Mouse (Mus musculus) heart, postnatal 4 days (tissue): Measurements from ENCODE around the gene Gm49369. TPM values are rescaled to one million over a fixed set of nuclear protein-coding genes. Genes with fewer than 3 reads are reported as not detected.
"Not testable (repeated sequence)": the region's sequence is repeated elsewhere in the genome, so short reads cannot be mapped to it uniquely, and the experiment has no call there.

Source experiments
- DNase-seq: peaks from one replicate; pipeline ENCODE4 v3.0.0; 2021
- total RNA-seq, 2 experiments: library from RNA; stranded (reverse); gene quantifications; 2 replicates each; pipeline ENCODE4 v1.2.3; 2021

Gene Gm49369
- total RNA-seq, 2 experiments from 2014 or later = 0.43 to 1.7 TPM

DNA sequence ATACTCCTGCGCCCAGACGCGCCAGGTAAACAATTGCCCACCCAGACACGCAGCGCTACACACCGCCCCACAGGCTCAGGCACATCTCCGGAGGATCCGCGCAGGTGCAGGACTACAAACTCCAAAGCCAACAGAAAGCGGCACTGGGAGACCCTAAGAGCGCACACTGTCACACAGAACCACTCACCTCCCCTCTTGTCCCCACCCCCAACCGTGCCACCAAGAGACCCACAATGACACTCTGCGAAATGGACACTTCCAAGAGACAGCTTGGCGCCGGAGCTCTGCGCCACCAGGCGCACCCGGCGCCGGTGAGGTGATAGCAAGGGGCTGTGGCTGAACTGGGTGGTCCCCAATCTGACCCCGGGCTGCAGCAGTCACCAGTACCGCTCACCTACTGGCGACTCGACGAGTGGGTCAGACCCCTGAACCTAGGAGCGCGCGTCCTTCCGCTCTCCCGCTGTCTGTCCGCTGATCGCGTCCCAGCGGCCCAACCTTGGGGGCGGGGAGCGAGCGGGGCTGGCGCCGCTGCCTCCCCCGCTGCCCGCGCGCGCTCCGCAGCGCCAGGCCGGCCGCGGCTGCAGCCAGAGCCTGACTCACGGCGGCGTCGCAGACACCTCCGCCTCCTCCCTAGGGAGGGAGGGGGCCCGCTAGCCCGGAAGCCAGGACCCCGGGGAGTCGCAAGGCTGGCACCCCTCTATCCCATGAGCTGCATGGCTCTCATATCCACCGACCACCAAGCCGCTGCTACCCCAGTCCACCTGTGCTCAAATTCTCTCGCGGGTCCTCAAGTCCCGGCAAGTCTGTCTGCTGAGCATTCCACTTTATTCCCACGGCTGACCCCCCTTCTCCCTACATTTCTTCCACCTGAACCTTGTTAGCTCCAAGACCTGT lies 10.5 kb downstream of the Gm49369 start:
- DNase-seq = peak; percentile 34

DNA sequence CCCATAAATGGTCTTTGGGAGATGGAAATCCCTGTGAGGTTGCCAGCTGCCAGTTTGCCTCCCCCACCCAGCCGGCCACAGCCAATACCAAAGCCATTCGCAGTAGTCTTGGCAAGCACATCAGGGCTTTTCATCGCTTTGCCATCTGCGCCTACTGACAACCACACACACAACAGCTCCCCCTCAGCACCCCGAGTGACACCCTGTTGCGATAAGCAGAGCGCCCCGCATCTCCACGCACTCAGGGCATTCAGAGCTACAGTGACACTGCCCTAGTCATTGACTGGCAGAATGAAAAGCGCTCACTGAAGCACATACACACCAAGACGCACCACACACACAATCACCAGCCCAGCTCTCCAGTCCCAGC lies 11.1 kb downstream of the Gm49369 start:
- no peak for DNase-seq

DNA sequence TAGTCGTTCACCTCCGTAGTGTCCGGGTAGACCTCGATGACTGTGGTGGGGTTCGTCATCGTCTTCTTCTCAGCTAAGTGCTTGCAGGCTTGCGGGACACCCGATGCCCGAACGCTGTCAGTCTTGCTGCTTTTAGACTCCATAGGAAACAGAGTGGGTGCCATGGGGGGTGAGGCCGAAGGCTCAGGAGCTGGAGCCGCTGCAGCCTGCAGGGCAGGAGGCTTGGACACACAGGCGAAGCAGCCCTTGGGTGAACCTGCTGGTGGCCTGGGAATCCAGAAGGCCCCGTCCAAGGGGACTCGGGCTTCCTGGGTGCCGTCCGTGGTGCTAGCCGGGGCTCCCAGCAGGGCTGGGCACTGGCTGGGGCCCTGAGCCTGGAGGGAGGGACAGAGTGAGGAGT lies 11.5 kb downstream of the Gm49369 start:
- no peak for DNase-seq

DNA sequence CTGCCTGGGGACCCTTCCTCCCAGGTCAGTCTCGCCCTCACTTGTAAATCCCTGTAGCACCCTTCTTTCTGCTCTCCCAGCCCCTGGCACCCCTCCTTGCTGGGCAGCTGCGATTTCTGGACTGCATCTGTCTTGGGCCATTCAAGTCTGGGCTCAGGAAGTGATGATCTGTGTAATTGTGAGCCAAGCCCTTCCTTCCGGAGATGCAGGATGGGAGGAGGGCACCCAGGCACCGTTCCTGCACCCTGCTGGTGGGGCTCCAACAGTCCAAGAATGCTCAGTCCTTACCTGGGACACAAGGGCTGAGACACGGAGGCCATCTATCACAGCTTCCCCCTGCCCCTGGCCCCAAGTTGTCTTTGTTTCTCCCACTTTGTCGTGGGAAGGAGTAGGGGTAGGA lies 12.6 kb downstream of the Gm49369 start:
- DNase-seq = no peak

DNA sequence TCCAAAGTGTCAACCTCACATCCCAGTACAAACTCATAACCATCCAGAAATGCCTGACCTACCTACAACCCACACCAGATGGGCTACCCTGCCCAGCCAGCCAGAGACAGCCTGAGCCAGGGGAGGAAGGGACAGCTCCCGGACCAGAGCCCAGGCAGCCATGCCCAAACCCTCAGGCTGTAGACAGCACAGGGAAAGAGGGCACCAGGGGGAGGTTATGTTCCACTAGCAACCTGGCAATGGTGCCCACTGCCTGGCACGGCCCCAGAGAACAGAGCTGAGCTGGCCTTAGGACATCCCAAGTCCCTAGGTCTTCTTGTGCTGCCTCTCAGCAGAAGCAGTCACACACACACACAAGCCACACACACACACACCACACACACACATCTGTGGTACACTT lies 13.6 kb downstream of the Gm49369 start:
- DNase-seq = no peak

DNA sequence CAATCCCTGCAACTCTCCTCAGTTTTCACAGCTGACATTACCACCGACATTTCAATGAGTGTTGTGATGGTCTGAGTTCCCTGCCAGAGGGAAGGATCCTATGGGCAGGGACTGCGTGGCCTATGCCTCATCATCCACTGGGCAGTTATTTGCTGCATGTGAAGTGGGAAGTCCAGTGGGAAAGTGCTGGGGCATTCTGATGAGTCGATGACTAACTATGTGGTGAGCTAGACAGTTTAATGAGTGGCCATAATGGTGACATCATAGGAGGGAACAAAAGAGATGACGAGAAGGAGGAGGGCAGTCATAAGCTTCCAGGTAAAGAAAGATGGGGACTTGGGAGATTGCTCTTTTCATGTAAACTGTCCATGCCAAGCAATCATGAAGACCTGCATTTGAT lies 19.4 kb downstream of the Gm49369 start:
- no peak for DNase-seq

DNA sequence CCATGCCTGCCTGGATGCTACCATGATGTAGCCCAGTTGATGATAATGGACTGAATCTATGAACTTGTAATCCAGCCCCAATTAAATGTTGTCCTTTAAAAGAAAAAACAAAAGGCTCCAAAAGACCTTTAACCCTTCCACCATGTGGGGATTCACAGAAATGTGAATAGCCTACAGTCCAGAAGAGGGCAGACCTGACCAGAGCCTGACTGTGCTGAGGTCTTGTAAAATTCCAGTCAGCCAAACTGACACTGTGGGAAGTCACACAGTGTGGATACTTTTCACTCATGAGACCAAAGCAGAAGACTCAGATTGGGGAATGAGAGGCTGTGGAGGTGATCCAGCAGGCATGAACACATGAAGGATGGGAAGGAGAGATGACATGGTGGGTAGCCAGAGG lies 21.7 kb downstream of the Gm49369 start:
- no peak for DNase-seq

DNA sequence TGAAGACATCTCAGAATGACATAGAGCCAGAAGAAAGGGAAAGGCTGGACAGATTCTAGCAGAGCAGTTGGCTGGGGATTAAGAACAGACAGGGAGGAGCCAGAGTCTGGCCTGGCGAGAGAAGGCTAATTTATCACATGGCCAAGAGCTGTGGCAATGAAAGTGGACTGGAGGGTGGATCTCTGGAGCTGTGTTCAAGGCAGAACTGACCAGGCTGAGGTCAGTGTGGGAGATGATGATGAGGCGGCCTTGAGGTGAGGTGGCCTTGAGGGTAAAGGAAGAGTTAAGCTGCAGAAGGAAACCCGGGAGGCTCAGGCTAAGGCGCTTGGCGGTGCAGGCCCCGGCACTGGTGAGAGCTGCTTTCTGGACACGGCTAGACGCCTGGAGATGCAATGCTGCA lies 23.3 kb downstream of the Gm49369 start:
- DNase-seq = no peak

DNA sequence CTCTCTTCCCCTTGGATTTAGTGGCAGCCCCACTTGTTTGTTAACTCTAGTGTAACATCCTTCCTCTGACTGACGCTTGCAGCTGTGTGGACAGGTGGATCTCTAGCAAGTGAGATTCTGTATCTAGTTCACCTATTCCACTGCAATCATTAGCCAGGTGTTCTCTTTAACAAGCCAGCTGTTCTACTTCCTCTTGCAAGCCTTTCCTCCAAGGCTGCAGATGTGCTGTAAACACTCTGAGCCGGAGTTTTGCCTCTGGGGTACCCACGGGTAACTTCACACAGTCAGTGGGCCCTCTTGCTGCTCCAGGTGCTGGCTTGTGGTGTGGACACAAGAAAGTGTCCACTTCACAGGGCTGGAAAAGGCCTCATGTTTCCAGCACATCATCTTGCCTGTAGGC lies 24.9 kb downstream of the Gm49369 start:
- no peak for DNase-seq

DNA sequence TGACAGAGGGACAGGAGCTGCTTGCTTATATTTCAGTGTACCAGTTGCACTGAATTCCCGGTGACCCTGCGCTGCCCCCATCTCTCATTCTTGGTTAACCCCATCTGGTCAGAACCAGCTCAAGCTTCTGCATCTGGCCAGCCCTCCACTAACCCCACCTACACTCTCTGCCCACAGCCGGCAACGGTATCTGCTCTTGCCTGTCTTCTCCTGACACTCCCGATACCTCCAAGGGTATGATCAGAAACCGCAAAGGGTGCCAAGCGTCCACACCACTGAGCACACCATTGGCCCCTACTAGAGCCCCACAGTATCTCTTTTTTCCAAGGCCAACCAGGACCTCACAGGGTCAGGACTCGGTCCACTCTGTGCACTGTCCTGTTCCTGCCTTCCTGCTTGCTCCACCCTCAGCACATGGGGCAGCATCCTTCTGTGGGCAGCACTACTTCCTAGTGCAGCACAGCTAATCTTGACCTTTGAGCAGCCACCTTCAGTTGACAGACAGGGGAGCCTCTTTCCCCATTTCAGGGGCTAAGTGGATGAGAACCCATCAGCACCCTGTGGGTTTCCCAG lies 27.7 kb downstream of the Gm49369 start:
- no peak for DNase-seq

DNA sequence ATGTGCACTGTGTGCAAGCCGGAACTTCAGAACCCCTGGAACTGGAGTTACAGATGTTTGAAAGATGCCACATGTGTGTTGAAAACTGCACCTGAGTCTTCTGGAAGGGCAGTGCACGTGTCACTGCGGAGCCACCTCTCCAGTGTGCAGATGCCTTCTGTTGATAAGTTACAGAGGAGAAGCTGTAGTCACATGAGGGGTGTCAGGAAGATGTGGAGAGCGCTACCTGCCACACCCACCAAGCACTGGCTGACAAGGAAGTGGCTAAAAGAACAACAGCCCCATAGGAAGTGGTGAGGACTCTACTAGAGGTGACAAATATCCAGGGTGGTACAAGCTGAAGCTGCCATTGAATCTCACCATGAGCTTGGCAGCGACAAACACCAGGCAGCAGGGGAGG lies 28.6 kb downstream of the Gm49369 start:
- DNase-seq = no peak

DNA sequence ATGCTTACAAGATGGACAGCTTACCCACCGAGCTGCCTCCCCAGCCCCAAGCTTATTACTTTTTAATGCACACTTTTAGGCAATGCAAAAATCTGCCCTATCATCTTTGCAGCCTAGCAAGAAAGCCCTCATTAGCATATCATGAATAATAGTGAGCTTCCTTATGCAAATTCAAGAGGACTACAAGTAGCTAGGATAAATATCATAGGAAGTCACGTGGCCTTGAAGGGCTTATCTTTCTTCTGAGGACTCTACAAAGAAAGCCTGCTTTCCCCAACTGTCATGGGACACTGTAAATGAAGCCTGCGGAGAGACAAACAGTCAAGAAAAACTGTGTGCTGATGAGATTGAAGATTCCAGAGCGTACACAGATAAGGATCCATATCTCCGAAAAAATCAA lies 30.9 kb downstream of the Gm49369 start:
- no peak for DNase-seq

DNA sequence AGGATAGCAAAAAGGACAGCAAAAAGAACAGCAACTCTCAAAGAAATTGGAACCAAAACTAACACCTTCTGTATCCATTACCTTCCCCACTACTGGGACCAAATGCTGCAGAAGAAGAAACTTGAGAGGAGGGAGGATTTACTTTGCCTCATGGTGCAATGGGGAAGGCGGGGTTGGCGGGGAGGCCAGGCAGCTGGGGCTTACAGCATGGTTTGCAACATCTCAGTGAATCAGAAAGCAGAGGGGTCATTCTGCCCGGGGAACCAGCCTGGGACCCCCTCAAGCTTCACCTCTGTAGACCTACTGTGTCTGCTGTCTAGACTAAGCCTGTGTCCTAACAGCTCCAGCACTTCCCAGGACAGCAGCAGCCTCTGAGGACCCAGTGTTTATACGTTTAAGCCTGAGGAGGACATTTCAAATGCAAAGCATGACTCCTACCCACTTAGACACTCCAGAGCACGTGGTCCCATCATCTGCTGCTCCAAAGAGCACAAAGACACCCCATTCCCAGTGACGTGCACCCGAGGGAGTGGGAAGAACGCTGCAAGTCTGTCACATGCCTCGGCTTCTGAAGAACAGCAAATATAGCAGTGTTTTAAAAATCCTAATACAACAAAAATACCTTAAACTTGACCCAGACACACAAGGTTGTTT lies 33.0 kb downstream of the Gm49369 start:
- DNase-seq = no peak

DNA sequence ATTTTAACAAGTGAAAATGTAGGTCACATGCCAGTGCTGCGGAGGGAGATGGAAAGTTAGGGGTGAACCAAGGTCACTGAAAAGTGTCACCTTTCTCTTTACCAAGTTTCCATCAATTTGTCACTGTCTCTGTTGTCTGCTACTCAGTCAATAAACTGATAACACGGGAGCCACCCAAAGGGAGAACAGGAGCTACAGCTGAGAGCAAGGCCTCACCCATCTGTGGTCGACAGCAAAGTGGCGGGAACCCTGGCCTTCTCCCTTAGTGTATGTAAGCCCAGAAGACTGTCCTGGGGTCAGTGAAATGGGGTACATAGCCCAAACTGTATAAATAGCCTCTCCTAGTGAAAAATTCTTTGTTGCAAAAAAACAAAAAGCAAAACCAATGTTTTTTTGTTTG lies 34.9 kb downstream of the Gm49369 start:
- DNase-seq = no peak

DNA sequence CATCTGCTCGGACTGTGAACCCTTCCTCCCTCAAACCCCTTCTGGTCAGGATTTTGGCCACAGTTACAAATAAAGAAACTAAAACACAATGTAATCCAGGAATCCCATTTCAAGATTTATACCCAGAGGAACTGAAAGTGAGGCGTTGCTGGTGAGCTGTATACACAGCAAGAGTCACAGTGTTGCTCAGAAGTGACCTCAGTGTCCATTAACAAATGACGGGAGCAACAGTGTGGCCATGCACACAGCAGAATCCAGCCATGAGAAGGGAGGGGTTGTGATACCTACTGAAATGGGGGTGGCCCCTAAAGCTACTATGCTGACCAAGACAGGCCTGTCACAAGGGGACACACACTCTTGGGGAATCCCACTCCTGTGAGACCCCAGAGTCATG lies 40.2 kb downstream of the Gm49369 start:
- DNase-seq = no peak

DNA sequence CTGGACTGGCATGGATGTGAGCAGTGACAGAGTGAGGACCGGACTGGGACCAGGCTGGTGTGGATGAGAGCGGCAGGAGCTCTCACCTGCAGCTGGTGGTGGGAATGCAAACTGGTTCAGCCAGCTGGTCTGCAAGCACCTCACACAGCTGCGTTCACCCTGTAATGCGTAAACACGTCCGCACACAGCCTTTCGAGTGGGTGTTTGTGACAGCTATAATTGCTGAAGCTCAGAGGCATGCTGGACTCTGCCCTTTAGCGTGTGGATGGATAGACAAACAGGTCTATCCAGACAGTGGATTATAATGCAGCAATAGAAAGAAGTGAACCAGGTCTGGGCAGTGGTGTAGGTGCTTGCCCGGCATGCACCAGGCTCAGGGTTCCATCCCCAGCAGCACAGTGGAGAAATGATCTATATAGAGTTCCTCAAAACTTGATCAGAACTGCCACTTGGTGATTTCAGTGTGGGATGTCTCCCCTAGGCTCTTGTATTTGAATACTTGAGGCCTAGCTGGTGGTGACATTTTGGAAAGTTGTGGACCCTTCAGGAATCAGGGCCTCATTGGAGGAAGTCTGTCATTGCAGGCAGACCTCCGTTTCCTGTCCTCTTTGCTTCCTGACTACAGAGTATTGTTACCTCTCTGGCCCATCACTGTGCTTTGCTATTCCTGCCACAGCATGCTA lies 40.8 kb downstream of the Gm49369 start:
- DNase-seq = no peak

DNA sequence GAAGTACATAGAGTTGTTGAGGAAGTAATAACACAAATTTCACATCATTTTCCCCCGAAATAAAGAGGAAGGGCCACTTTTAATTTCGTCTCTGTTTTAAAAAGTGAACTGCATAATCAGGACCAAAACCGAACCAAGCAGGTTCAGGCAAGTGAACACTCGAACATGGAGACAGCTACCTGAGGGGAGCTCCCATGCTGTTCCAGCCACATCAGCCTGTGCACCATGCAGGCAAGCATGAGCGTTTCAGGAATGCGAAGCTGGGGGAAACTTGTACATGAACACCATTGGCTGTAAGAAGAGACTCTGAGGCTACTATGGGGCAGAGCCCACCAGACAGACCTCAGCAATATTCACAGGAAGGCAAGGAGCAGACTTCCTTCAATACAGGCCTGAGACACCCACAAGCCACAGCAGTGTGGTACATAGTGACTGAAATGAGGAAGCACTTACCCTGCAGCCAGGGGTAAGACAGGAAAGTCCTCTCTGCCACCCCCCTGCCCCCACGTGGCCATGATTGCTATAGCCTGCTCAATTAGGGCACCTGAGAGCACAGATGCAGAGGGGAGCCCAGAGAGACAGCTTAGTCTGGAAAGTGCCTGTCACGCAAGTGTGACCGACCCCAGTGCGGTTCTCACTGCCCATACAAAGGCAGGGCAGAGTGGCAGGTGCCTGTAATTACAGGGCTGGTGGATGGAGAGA lies 42.0 kb downstream of the Gm49369 start:
- no peak for DNase-seq

DNA sequence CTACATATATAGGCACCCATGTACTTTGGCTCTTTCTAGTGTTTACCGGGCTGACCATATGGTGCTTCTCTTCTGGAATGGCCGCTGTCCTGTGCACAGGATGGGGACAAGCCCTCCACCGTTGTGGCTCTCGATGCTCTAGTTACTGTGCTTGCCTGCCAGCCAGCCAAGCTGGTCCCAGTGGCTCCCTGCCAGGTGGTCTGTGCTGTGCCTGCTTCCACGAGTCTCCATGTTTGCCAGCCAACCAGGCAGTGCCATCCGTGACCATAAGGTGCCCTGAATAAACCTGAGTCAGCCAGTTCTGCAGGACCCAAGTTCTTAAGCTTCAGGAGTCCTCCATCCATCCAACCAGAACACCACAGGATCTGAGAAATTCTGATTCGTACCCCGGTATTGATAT lies 47.3 kb downstream of the Gm49369 start:
- DNase-seq = no peak

DNA sequence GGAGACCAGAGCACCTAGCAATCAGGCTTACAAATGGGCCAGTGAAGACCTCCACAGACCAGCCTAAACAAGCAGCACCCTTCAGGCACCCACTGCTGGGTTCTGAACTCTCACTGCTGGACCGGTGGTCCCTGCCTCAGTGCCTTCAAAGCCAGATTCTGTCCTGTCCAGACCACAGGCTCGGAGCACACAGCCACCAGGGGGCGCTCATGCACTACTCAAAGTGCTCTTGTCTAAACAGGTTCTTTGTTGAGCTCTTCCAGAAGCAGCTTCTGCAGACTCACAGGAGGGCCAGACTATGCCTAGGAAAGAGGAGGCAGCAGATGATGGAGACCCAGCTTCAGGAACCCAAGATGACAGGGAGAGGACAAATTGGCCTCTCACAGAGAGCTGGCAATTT lies 48.2 kb downstream of the Gm49369 start:
- DNase-seq = peak; percentile 94

DNA sequence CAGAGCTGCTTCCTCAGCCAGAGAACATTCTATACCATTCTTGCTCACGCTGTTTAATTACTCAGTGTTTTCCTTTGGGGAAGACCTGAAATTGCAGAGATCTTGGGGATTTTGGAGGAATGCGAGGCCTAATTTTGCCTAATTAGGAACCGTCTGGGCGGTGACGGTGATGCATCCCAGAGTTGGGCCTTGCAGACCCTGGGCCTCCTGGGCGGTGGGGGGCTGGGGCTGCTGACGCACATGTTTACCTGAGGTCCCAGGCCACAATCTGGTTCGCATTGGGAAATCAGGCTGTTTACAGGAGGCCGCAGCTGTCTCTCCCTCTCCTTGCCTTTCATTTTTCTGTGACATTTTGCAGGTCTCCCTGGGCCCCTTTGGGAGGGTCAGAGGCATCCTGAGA lies 49.7 kb downstream of the Gm49369 start:
- not testable (repeated sequence) for DNase-seq

DNA sequence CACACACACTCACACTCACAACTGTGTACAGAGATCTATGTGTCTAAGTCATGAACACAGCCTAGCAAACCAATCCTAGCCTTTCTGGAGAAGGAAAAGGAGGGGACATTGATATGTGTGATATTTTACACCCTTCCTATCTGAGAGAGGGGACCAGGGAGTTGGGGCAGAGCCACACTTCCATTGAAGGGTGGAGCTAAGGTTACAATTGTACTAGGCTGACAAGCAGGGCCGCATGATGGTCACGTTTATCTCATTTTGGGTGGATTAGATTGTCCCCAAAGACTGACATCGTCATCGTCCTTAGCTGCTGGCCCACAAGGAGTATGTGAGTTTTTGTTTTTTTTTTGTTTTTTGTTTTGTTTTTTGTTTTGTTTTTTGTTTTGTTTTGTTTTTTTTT lies 51.2 kb downstream of the Gm49369 start:
- no peak for DNase-seq

DNA sequence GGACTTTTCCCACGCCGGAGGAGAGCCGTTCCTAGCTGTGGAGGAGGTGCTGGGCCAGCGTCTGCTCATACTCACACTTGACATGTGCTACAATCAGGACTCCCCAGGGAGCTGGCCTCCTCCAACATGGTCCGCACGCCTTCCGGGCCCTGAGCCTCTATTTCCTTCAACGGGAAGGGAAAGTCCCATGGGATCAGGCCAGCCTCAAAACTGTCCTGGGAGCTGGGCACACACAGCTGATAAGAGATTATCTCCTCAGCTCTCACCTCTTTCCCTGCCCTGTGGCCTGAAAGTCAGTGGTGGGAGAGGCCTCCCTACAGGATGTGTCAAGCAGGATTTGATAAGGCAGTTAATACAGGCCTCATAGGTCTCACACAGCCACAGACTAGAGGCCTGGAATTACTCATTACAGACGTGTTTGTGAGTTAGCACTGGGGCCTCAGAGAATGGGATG lies 52.2 kb downstream of the Gm49369 start:
- peak; percentile 86 for DNase-seq

DNA sequence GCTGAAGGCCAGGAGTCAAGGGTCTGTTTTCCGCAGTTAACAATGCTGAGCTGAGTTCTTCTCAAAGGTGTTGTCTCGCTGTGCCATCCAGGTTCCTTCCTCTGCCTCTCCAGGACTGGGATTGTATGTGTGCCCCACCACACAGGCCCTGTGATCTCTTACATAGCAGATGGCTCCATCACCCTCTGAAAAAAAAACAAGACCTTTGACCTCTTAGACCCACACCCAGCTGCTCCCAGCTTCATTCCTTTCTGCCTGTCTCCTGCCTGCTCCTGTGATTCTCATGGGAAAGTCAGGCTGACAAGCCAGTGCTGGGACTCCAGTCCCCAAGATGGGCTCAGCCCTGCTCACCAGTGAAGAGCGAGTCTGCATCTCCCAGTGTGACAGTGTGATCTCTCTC lies 54.0 kb downstream of the Gm49369 start:
- DNase-seq = no peak
